Mouse (Mus musculus): Measurements from ENCODE around the gene Kpna4.

DNA sequence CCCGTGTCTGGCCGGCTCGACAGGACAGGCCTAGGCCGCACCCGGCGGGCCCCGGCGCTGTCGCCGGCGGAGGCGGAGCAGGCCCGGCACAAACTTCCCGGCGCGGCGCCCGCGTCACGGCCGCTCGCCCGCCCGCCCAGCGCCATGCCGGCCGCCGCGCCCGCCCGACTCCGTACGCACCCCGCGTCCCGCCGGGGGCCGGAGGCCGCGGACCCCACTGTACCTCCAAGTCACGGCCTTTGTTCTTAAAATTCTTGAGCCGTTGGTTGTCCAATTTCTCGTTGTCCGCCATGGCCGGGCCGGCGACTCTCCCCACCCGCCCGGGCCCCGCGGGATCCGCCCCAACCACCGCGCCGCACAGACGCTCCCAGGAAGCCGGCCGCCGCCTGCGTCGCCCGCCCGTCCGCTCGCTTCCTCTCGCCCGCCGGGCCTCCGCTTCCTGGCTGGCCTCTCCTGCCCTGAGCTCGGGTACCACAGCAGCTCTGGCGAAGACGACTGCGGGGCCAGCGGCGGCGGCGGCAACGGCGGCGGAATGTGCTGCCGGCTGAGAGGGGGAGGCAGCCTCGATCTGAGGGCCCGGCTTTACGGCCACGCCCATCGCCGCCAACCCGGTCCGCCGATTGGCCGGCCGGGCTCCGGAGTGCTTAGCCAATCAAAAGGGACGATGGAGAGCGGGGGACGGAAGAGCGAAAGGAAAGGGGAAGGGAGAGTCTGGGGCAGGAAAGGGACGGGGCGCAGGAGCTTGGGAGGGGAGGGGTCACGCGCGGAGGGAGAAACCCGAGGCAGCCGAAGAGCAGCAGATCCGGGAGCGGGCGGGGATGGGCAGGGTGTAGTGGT, at the start of gene Kpna4:
- TF ChIP-seq CTCF (IDR thresholded peaks at IDR 0.05; ENCODE audit: low read depth): no peak
- TF ChIP-seq EP300 (optimal IDR thresholded peaks at IDR 0.05): no peak
